Mouse (Mus musculus): ENCODE measurements at regions not wholly inside any gene's neighbourhood (a gene's known extent, or its start where the extent isn't known, plus 50 kb on each side); places are given as distances from the start of the nearest gene placed in this dataset.

- TF ChIP-seq POLR2A (IDR thresholded peaks at IDR 0.05; ENCODE audit: low read depth, low read length) (no peak), CTCF (IDR thresholded peaks at IDR 0.05; ENCODE audit: borderline replicate concordance, insufficient read depth, low read length) (no peak)
Measured at GRCm38 (mm10) chr10:25670061-25670460, 134.0 kb upstream of the Smlr1 start.
